Mouse (Mus musculus) spleen, adult 2 months (tissue): Measurements from ENCODE around the gene Hacd3.

Experiments used
- CTCF ChIP-seq: fragments of 200-500 bp; IDR thresholded peaks from 2 replicates; pipeline ENCODE4 v1.5.1; 2011; ENCODE audit warnings: mild to moderate bottlenecking, inconsistent platforms; ENCODE audit not compliant: insufficient read depth, insufficient read length, insufficient replicate concordance; ENCODE audit errors: extremely low read depth
- POLR2A ChIP-seq: fragments of 200-500 bp; IDR thresholded peaks from 2 replicates; pipeline ENCODE4 v1.6.1; 2011; ENCODE audit warnings: low read depth, low read length, inconsistent platforms

- no peak for TF ChIP-seq CTCF
- no peak for TF ChIP-seq POLR2A
These were observed 6.8 kb upstream of the Hacd3 start for GRCm38 (mm10) chr9:65028313-65028712.
